Mouse (Mus musculus) kidney, postnatal 14 days (tissue): ENCODE measurements around the gene Abtb1.

Experiments
- DNase-seq: peaks from one replicate; pipeline ENCODE4 v3.0.0; 2022; ENCODE audit warnings: mixed read lengths

The Abtb1 gene

DNA sequence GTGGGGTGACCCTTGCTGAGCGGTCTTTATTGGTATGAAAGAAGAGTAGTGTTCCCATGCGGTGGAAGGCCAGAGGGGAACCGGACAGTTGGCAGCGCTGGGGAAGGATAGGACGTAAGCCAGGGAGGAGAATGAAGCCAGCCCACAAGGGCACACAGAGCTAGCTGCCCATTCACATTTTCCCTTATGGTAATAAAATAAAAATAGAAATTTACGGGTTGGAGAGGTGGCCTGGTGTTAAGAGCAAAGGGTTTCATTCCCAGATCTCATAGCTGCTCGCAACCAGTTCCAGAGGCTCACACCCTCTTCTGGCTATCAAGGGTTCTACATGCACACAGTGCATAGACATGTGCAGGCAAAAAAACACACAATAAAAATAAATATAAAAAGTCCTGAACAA, 8.2 kb upstream of the Abtb1 start:
- no peak for DNase-seq

DNA sequence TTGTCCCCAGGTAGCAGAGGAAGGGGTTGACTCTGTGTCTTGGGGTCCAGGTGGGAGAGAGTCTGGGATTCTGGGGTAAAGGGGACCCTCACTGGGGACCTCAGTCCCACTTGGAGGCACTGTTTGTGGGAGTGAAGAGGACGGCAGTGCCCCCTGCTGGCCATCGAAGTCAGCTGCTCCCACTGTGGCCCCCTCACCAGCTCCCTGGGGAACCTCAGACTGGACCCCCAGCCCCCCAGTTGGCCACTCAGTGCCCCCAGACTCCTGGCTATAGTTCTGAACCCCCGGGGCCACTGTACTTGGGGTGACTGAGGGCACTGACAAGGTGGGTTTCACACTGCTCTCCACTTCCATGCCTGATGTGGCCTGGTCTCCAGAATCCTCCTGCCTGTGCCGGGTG, 7.5 kb upstream of the Abtb1 start:
- DNase-seq: no peak

DNA sequence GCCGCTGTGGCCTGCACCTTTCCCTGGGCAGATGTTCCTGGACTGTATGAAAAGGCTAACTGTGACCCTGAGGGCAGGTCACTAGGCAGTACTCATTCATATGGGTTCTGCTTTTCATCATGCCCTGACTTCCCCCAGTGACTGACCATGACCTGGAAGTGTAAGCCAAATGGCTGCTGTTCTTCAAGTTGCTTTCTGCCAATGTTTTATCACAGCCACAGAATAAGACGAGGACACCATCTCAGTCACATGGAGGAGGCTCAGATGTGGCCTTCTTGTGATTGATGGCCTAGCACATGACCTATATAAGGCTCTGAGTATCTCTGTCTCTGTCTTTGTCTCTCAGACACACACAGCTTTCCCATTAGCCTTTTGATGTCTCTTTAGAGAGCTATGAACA, 5.8 kb upstream of the Abtb1 start:
- DNase-seq: no peak

DNA sequence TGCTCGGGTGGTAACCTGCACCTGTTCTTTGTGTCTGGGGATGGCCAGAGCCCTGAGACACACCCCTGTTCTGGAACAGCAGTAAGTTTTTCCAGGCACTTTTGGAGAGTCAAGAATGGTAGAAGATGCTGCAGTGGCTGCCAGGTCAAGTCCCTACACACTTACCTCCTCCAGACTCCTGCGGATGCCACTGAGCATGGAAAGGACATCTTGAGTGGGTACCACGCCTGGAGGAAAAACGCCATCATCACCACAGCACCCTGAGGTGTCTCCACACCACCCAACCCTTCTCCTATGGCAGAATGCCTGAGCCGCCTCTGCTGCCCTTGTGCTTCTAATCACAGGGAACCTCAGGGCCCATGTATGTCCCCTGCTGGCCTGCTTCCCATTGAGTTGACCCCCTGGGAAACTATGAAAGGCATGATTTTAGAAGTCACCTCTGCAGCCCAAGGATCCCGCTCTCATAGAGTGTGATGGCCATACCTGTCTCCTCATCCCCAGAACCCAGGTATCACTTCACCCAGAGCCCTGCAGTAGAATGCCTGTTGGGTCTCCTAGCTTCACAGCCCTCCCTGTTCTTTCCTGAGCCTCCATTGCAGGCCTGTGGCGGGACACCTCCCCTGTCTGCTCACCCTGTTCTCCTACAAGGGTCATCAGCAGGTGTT, 3.2 kb upstream of the Abtb1 start:
- DNase-seq: no peak

DNA sequence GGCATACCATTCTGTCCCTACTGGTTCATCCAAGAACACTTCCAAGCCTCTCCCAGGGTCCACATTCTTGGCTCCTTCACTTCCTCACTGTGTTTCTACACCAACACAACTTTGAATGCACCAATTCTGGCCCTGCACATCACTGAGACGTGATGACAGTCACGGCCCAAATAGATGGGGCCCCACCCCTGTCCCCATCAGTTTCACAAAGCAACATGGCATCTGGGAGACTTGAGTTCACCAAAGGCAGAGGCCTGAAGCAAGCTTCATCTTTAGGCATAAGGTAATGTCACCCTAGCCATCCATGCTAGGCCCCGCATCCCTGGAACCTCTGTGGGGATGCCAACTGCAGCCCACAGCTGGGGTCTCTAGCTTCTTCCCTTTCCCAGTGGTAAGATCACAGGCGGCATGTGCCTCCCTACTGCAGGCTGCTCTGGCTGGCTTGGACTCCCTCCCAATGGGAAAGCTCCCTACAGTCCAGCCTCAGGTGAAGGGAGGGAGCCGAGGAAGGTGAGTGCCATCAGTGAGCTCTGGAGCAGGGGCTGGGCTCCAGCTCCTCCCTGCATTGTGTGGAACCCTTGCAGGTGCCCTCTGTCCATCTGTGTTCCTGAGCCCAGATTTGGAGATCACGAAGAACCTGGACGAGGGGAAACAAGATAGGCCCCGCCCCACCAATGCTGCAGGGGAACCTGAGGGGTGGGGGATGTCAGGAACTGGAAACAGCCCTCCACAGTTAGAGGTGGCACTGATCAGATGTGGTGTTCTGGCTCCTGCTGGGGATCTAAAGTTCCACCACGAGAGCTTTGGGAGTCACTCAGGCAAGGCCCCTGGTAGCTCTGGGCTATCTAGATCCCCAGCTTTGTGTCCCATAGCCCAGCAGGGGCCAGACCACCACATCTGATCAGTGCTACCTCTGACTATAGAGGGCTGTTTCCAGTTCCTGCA, 2.3 kb upstream of the Abtb1 start:
- no peak for DNase-seq

DNA sequence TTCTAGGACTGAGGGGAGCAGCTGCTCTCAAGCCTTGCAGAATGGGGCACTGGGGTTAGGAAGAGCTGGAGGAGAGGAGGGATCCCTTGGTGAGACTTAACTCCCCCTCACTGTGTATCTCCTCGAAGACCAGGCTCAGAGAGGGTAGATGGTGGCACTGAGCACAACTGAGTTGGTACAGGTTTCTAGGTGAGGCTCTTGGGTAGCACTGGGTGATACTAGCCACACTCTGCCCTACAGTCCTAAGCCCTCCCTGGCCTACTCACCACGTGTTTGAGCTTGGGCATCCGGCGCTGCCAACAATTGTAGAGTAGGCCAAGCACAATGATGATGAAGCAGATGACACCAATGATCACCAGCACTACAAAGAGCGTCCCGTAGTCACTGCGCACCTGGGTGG, 1.5 kb upstream of the Abtb1 start:
- no peak for DNase-seq

DNA sequence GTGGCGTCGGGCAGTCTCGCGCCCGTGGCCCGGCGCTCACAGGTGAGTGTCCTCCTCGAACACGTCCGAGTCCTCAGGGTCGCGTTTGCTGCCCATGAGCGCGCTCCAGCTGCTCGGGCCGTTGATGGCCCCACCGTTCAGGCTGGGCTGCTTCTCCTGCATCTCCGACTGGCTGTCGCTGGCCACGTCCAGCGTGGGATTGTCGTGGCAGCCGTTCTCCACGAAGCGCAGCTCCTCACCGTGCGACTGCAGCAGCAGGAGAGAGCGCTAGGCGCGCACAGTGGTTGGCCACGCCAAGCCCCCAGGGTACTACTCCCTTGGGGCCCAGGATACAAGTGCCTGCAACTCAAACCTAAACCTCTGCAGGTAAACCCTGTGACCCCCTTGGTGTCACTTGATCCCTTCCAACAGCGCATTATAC, 957 bp upstream of the Abtb1 start:
- no peak for DNase-seq

DNA sequence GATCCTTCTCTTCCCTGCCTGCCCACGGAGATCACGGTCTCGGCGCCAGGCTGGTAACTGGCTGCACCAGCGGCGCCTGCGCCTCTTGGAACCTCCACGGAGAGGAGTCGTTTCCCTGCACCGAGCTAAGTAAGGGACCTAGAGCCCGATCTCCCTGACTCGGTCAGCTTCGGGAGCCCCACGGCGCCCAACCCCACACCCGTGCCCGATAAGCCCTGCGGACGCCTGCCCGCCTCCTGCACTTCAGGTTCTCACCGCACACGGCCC, 337 bp downstream of the Abtb1 start:
- DNase-seq: no peak

DNA sequence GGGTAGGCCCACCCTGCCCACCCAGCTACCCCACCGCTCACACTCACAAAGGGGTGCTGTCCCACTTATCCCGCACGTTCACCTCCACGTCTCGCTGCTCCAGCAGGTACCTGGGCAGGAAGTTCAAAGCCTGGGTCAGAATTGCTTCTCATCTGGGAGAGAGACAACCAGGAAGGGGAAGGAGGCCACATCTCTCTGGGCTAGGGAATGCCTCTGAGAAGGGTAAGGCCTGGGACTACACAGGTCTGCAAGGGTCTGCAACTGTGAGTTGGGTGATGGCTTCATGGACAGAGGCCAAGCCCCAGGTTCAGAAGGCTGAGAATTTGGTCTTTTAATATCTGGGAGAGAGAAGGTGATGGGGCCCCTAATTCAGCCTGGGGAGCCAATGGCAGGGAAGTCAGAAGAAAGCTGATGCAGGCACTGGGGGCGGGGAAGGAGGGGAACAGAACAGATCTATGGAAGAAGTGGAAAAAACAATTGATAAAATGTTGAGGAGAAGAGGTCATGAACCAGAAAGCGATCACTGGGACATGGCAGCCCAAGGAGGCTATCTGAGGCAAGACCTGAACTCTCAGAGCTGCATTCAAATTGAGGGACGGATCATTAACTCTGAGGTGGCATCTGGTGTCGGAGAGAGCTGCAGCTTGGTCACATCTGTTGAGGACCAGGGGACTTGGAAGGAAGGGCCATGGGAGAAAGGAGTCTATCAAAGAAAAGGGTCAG, 832 bp downstream of the Abtb1 start:
- no peak for DNase-seq

DNA sequence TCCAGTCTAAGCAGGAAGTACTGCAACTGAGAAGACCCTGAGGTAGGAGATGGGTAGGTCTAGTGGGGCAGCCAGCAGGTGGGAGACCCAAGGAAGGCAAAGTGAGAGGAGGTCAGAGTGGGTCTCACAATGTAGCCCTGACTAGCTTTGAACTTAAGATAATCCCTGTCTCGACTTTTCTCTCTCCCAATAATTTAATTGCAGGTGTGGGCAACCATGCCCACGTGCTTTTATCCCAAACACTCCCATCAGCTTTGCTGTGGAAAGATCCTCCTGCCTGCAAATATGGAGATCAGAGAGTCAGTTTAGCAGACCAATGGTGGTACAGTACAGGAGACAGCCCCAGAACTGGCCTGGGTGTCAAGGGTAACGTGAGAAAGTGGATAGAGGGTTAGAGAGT, 1.6 kb downstream of the Abtb1 start:
- DNase-seq: no peak

DNA sequence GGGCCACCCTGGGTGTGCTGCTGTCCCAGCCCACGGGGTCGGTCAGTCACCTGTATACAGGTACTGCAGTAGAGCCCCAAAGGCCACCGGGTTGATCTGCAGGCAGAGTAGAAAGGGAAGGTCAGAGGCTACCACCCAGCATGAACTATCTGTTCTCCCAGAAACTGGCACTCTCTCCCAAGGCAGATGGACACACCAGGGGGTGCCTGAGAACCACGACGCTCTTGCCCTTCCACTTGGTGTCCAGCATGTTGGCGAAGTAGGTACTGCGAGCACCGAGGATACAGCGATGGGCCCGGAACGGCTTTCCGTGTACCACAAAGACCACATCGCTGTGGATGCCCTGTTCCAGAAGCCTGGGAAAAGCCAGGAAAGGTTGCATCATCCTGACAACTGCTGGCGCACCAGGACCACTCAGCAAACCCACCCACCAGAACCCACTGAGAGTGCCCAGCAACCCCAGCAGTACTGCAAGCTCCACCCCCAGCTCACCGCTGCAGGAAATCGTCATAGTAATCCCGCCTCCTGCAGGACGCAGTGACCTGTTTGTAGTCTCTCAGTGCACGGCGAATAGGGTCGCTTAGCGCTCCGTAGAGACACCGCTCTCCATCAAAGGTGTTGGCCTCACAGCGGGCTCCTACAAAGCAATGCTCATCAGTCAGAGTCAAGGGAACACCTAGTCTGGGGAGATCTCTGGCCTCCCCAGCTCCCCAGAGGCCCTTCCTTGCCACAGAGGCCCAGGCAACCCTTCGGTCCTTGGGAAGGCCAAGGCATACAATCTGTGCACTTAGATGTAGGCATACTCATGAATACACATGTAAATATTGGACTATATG, 2.4 kb downstream of the Abtb1 start:
- no peak for DNase-seq

DNA sequence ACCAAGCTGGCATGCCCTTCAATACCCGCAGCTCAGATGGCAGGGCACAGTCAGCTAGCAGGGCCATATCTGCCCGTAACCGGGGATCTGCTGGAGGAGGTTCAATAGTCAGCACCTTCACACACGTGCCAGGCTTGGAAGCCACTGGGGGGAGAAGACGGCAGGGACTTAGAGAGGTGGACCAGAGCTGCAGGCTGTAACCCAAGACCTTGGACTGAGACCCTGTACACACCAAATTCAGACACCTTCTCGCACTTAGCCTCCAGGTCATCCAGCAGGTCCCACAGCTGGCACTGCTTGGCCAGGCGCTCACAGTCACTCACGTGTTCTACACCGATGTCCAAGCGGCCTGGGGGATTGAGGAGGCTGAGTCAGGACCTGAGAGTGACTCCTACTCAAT, 3.2 kb downstream of the Abtb1 start:
- no peak for DNase-seq

DNA sequence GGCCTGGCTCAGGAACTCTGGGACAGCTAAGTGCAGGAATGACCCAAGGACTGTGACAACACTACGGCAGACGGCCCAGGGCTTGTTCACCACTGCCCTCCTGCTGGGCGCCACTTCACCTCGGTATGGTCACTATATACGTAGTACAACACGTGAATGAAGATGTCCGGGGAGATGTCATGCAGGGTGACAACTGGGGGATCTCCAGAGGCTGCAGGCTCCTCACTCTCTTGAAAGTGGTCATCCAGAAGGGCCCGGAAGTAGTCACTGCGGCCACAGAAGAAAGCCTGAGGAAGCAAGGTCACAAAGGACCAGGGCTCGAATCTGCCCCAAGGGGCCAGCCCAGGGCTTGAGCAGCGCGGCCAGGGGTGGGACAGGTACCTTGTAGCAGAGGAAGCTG, 3.8 kb downstream of the Abtb1 start:
- no peak for DNase-seq

DNA sequence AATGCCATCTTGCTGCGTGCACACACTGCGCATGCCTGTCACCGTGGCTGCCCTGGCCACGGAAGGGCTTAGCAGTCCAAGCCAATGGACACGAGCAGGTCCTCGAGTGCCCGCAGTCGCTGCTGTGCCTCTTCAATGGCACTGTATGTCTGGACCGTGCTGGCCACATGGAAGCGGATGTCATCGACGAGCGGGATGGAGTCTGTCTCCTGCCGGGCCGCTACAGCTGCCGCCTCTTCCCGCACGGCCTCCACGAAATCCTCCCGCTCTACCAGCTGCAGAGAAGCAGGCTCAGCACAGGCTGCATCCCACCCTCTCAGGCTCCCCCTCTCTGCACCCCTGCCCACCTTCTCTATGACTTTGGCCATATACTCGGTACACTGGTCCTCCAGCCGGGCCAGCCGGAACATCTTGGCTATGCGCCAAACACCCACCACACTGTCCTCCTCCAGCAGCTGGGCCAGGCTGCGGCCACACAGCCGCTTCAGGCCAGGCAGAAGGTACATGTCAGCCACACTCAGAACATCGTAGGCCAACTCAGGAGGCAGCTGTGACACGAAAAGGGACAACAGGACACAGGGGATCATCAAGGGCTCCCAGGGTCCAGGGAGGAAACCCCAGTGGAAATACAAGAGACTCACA, 5.5 kb downstream of the Abtb1 start:
- no peak for DNase-seq

DNA sequence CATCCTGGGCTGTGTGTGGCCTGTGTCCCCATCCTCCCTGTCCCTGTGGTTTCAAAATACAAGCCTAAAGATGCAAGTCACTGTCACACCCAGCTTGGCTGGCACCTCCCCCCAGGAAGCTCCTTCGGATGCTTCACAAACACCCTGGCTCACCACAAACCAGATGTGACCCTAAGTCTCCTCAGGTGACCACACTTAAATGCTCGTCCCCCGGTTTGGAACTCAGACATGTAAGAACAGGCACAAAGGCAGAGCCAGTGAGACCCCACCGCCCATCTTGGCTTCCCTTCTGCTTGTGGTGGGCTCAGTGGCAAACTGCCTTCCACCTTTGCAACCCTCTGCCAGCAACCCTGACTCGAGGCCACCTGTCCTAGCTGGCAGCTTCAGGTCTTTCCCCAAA, 6.7 kb downstream of the Abtb1 start:
- DNase-seq: no peak

DNA sequence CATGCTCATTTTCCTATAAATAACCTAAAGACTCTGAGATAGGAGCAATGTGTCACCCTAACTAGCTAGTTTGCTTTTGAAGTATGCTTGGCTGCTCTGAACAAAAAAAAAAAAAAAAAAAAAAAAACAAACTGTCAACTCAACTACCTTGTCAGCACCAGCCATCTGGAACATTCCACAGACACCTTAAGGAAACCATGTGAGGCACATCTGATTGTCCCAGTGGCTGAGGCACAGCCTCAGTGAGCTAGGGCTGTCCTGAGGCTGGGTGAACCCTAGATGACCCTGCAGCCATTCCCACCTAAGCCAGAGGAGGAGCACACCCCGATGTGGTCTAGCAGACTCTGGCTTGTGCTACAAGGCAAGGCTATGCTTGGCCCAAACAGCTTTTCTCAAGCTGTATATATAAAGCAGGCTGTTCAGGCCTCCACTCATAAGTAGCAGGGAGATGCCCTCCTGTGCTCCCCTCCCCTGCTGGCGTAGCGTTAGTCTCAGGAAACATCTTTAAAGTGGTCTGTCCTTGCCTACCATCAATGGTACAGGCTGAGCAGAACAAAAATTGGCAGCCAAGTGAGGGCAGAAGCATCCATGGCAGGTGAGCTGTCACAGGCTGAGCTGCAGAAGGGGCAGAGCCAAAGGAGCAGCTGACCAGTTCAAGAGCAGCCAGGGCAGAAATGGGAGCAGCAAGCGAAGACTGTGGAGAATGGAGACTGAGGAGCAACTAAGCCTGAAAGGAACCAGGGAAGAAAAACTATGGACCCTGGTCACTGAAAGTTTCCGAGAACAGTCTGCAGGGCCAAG, 8.2 kb downstream of the Abtb1 start:
- no peak for DNase-seq

DNA sequence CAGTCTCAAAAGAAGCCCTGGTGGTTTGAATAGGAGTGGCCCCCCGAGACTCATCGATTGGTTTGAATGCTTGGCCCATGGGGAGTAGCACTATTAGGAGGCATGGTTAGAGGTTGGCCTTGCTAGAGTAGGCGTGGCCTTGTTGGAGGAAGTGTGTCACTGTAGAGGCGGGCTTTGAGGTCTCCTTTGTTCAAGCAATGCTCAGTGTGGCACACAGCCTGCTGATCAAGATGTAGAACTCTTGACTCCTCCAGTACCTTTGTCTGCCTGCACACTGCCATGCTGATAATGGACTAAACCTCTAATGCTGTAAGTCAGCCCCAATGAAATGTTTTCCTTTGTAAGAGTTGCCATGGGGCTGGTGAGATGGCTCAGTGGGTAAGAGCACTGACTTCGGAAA, 9.1 kb downstream of the Abtb1 start:
- DNase-seq: no peak

DNA sequence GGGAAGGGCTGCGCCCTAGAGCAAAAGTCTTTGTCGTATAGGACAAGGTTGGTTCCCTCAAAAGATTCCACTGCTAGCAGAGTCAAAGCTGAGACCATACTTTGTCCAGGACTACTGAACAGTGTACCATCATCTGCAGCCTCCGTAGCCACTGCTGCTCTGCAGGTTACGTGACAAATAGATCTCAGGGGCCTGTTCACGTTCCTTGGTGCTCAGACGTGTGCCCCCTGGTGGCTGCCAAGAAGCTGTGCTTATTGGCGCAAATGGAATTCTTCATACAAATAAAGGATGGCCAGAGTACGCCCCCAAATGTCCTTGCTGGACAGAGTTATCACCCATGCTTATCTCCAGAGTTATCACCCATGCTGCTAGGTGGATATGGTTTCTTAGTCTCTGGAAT, 10.3 kb downstream of the Abtb1 start:
- DNase-seq: peak; percentile 73

DNA sequence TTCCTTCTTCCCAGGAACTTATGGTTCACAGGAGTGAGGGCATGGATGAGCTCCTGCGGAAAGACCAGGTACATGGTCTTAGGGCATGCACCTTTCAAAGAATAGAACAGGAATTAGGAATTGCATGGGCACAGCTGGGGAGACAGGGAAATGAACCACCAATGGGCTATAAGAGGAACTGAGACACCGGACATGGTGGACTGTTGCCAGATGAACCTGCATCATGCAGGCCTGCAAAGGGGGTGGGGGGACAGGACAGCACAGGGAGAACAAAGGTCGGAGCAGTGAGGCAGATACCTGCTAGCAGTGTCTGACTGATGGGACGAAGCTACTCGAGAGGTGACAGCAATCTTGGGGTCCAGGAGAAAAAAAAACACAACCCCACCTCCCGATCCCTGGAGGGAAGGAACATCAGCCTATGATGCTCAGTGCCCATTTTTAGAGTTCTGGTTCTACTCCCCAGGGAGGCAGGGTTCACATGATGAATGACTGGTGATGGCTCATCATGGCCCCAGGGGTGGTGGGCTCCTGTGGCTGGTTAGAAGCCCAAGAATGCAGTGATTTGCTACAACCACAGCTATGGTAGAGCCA, 11.6 kb downstream of the Abtb1 start:
- DNase-seq: peak; percentile 39

DNA sequence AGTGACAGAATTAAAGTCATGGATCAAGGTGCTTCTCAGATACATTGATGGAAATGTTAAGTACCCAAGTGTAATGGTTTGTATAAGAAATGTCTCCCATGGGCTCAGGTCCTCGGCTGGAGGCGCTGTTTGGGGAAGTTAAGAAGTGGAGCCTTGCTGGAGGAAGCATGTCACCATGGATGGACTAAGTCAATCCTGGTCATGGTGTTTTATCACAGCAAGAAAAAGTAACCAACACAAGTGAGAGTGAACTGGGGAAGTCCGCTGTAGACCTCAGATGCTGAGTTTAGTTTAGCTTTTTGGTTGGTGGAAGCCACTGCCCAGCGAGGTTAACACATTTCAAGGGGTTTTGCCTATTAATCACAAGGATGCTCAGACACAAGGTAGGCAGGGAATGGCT, 12.2 kb downstream of the Abtb1 start:
- DNase-seq: no peak
